Mouse (Mus musculus) intestine, embryonic 16.5 days (tissue): Measurements from ENCODE around the gene Cln6. TPM values are rescaled to one million over a fixed set of nuclear protein-coding genes. Genes with fewer than 3 reads are reported as not detected.
"Not testable (repeated sequence)": the region's sequence is repeated elsewhere in the genome, so short reads cannot be mapped to it uniquely, and the experiment has no call there.

Experiments used
- ATAC-seq: fragments of 200-750 bp; cut with Nextera tagmentation; 2 replicates; pipeline ENCODE4 v1.8.0; 2017; ENCODE audit warnings: moderate TSS enrichment, moderate library complexity
- H3K27ac ChIP-seq: fragments of 300-500 bp; sonication (generic); 2 replicates; pipeline ENCODE4 v1.5.1; 2014; ENCODE audit warnings: mild to moderate bottlenecking, low read length
- H3K27me3 ChIP-seq: fragments of 300-500 bp; sonication (generic); replicated peaks from 2 replicates; pipeline ENCODE4 v1.6.1; 2014; ENCODE audit warnings: low read length, control low read depth, mixed read lengths; ENCODE audit not compliant: control insufficient read depth, insufficient read depth
- H3K36me3 ChIP-seq: fragments of 300-500 bp; sonication (generic); 2 replicates; pipeline ENCODE4 v1.6.1; 2014; ENCODE audit warnings: low read length, control low read depth; ENCODE audit not compliant: control insufficient read depth, insufficient read depth
- H3K4me1 ChIP-seq: fragments of 300-500 bp; sonication (generic); 2 replicates; pipeline ENCODE4 v1.6.1; 2014; ENCODE audit warnings: low read length, control low read depth, mixed read lengths; ENCODE audit not compliant: control insufficient read depth, insufficient read depth
- H3K4me2 ChIP-seq: fragments of 300-500 bp; sonication (generic); 2 replicates; pipeline ENCODE4 v1.6.1; 2014; ENCODE audit warnings: low read depth, low read length, control low read depth
- H3K4me3 ChIP-seq: fragments of 300-500 bp; sonication (generic); 2 replicates; pipeline ENCODE4 v1.5.1; 2014; ENCODE audit warnings: mild to moderate bottlenecking, low read length
- H3K9ac ChIP-seq: fragments of 300-500 bp; sonication (generic); 2 replicates; pipeline ENCODE4 v1.6.1; 2014; ENCODE audit warnings: low read depth, low read length
- H3K9me3 ChIP-seq: fragments of 300-500 bp; sonication (generic); 2 replicates; pipeline ENCODE4 v1.6.1; 2016; ENCODE audit warnings: low read length, control low read depth; ENCODE audit not compliant: control insufficient read depth
- WGBS: fragments of 180-500 bp; shearing (Covaris S2); extraction: QIAGEN DNeasy Blood & Tissue Kit; methylation state at CpG from one replicate; pipeline ENCODE4 v1.1.7; 2014; 5-methylcytosine and 5-hydroxymethylcytosine counted together
- polyA plus RNA-seq: library from polyadenylated mRNA; unstranded; fragments of >200 nt; fragmentation: Nextera tagmentation; extraction: Ambion mirVana; gene quantifications from 2 replicates; pipeline ENCODE4 v1.2.1, GENCODE M21; 2015

Gene Cln6
- polyA plus RNA-seq, 1 experiment from 2014 or later = 34.9 TPM

DNA sequence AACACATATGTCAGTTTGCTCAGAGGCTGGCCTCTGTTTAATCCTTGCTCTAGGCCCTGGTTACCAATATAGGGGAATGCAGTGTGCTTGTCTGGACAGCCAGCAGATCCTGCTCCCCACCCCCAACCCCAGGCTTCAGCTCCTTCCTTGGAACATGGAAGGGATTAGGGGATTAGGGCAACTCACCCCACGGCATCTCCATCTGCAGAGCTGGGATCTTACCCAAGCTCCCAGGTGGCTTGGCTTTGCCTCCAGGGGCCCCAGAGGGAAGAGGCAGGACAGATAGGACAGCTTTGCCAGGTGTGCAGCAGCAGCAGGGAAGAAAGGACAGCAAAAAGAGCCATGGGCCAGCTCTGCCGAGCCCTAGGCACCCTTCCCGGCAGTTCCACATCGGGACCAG, 22.3 kb downstream of the Cln6 start:
- no peak overlapping the region for H3K4me3 ChIP-seq
- no peaks in the 10 kb centered on the region for H3K36me3 ChIP-seq
- no peaks in the 10 kb centered on the region for H3K27me3 ChIP-seq
- no peaks in the 10 kb centered on the region for H3K9me3 ChIP-seq
- peaks cover 18% of the 10 kb centered on the region for H3K4me1 ChIP-seq
- no peak overlapping the region for H3K4me2 ChIP-seq
- no peak overlapping the region for H3K9ac ChIP-seq
- ATAC-seq = no peak
- no peak overlapping the region for H3K27ac ChIP-seq
- WGBS = 80% methylated on average over 4 of the region's 4 CpGs

DNA sequence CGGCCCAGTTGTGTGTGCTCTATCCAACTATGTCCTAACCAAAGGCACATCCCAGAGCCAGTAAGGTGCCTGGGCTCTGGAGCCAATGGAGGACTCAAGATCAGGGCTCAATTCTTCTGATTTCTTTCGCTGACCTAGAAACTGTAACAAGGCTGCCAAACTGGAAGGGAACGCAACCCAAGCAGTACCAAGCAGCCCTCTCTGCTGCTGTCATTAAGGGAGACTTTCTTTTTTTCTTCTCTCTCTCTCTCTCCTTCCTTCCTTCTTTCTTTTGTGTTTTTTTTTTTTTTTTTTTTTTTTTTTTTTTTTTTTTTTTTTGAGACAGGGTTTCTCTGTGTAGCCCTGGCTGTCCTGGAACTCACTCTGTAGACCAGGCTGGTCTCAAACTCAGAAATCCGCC, 30.7 kb downstream of the Cln6 start:
- 91% methylated on average over 4 of the region's 4 CpGs for WGBS
- ATAC-seq = not testable (repeated sequence)

DNA sequence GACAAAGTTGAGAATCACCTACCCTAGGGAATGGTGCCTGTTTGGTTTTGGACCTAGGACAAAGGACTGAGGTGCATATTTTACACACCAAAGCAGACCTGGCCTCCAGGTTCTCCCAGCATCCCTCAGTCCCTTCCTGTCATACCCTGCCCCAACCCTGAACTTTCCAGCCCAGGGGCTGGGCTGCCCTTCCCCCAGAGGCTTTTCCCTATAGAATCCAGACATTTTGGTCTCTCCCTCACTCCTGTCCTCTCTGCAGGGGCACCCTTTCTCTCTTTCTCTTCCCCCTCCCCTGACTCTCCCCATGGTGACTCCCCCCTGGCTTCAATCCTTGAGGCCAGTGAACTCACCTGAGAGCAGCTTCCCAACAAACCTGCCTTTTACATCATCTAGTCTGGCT, 32.1 kb downstream of the Cln6 start:
- no peaks in the 10 kb centered on the region for H3K9me3 ChIP-seq
- H3K27ac ChIP-seq = no peak overlapping the region
- no peak for ATAC-seq
- H3K4me2 ChIP-seq = no peak overlapping the region
- no peak overlapping the region for H3K4me3 ChIP-seq
- H3K9ac ChIP-seq = no peak overlapping the region
- H3K27me3 ChIP-seq = no peaks in the 10 kb centered on the region
- H3K4me1 ChIP-seq = no peaks in the 10 kb centered on the region
- no peaks in the 10 kb centered on the region for H3K36me3 ChIP-seq

More for the DNA sequence above, 30.7 kb downstream of the Cln6 start:
- not testable (repeated sequence) for H3K27me3 ChIP-seq, H3K36me3 ChIP-seq, H3K4me3 ChIP-seq, H3K27ac ChIP-seq, H3K4me1 ChIP-seq, H3K4me2 ChIP-seq, H3K9me3 ChIP-seq, H3K9ac ChIP-seq

DNA sequence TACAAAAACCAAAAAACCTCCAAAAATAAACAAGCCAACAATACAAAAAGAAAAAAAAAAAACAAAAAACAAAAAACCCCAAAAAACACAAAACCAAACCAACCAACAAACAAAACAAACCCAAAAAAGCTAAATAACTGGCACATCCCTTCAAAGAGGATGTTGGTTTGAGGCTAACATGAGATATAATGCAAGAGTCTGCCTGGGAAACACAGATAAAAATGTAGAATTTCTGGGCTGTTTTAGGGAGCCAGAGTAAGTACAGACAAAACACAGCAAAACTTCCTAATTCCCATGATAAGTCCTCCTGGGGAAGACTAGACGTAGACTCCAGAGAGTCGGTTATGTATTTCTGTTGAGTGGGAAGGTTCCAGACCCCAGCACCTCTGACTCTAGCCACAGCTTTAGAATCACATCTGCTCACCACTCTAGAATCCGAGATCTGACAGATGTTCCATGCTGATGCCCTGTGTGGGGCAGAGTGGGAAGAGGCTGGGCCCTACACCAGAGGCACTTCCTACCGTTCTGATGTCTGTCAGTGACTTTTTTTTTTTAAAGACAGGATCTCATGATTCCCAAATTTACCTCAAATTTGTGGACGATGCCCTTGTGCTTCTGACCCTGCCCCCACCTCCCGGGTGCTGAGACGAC, 38.5 kb downstream of the Cln6 start:
- no peak overlapping the region for H3K27ac ChIP-seq
- WGBS = 82% methylated on average over 7 of the region's 7 CpGs

DNA sequence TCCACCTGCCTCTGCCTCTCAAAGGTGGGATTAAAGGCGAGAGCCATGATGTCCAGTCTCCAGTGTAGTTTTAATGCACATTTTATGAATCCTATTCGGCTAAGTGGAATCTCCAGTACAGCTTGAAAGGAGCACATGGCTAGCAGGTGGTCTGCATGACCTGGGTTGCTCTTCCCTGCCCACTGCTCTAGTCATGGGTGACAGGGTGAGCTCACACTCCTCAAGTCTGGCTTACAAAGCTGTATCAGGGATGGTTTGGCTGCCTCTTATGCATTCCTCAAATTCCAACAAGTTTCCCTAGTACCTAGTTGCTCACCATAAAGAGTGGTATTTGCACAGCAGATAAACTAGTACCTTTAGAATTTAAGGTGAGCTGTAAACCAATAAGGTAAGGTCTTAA, 39.2 kb downstream of the Cln6 start:
- Histone ChIP-seq H3K27ac (no peak overlapping the region), H3K36me3 (0 out of 2 replicates have a peak, but pooled peaks cover 6% of the 10 kb centered on the region), H3K9ac (no peak overlapping the region), H3K4me3 (no peak overlapping the region), H3K27me3 (no peaks in the 10 kb centered on the region), H3K9me3 (no peaks in the 10 kb centered on the region), H3K4me1 (no peaks in the 10 kb centered on the region), H3K4me2 (no peak overlapping the region)
- 84% methylated on average over 2 of the region's 2 CpGs for WGBS
- ATAC-seq = no peak

More for the DNA sequence above, 38.5 kb downstream of the Cln6 start:
- Histone ChIP-seq H3K4me2 (no peak overlapping the region), H3K4me3 (no peak overlapping the region), H3K9me3 (no peaks in the 10 kb centered on the region), H3K27me3 (no peaks in the 10 kb centered on the region), H3K4me1 (no peaks in the 10 kb centered on the region), H3K9ac (no peak overlapping the region), H3K36me3 (0 out of 2 replicates have a peak, but pooled peaks cover 3% of the 10 kb centered on the region)
- no peak for ATAC-seq

DNA sequence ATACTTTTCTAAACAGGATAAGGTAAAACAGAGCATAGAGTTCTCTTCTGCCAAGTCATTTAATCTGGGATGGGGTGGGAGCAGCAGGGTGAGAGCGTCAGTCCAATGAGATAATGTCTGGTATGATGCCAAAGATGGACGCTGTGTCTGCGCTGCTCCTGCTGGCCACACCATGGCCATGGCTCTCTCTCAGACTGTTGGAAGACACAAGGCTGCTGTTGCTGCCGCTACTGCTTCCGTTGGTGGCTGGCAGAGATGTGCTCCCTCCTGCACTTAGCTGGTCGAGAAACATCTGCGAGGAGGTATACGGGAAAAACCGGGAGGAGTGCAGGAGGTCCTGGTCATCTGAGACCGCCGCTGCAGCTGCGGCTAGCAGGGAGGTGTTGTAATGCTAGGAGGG, 43.3 kb downstream of the Cln6 start:
- Histone ChIP-seq H3K4me1 (no peaks in the 10 kb centered on the region), H3K4me2 (no peak overlapping the region), H3K36me3 (peaks cover 15% of the 10 kb centered on the region), H3K9ac (no peak overlapping the region), H3K27ac (no peak overlapping the region), H3K9me3 (no peaks in the 10 kb centered on the region), H3K4me3 (no peak overlapping the region), H3K27me3 (no peaks in the 10 kb centered on the region)
- no peak for ATAC-seq
- WGBS = 73% methylated on average over 12 of the region's 12 CpGs

DNA sequence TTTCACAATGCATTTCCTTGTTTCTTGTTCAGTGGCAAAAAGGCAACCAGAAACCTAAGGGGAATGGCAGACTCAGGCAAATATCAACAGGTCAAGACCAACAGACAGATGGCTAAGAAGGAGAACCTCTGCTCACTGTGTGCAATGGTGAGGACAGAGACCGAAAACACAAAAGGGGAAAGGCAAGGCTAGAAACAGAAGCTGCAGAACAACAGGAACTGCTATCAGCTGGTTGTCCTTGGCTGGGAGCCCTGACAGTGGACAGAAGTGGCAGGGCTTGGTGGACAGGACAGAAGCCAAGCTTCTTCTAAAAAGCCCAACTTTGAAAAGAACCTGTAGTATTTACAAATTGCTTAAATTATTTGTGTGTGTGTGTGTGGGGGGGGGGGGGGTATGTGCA, 55.9 kb downstream of the Cln6 start:
- ATAC-seq = no peak
- Histone ChIP-seq H3K9me3 (no peaks in the 10 kb centered on the region), H3K4me3 (no peak overlapping the region), H3K27ac (no peak overlapping the region), H3K9ac (no peak overlapping the region), H3K4me1 (no peaks in the 10 kb centered on the region), H3K27me3 (no peaks in the 10 kb centered on the region), H3K36me3 (peaks cover 10% of the 10 kb centered on the region), H3K4me2 (no peak overlapping the region)
- 80% methylated on average over 1 of the region's 1 CpGs for WGBS

Other genes starting within 250 kb of the Cln6 start
- 2.8 and 3.2 TPM in 2 replicates for gene Itga11, start 161.0 kb upstream of the Cln6 start, polyA plus RNA-seq
- 12.2 and 12.5 TPM in 2 replicates for gene Fem1b, start 26.9 kb upstream of the Cln6 start, polyA plus RNA-seq
- 286 and 319 TPM in 2 replicates for gene Calml4, start 19.3 kb downstream of the Cln6 start, polyA plus RNA-seq
- 46.2 and 48.1 TPM in 2 replicates for gene Pias1, start 149.1 kb downstream of the Cln6 start, polyA plus RNA-seq